Mouse (Mus musculus): Measurements from ENCODE around the gene Acap3.

DNA sequence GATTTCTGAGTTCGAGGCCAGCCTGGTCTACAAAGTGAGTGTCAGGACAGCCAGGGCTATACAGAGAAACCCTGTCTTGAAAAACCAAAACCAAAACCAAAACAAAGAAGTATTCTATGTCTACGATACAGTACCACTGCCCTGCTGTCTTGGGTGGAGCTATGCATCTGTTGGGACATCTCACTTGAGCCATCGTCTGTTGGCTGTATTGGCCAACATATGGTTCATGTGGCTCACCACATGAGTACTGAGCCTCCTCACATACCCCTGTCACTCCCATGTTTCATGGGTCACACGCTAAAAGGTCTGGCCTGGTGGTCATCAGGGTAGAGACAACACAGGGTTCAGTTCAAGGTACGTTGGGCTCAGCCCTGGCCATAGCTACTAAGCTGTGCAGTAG lies 5.3 kb upstream of the Acap3 start:
- TF ChIP-seq CTCF (IDR thresholded peaks at IDR 0.05; ENCODE audit: control insufficient read depth, insufficient read depth, insufficient read length) (no peak), MAX (IDR thresholded peaks at IDR 0.05) (no peak), CEBPB (IDR thresholded peaks at IDR 0.05; ENCODE audit: low read depth) (no peak), USF1 (IDR thresholded peaks at IDR 0.05; ENCODE audit: low read depth) (no peak)

All from C2C12 (cell line).